Mouse (Mus musculus): ENCODE results near the gene Lrrc37a. TPM values are rescaled to one million over a fixed set of nuclear protein-coding genes. Genes with fewer than 3 reads are reported as not detected.
"Not testable (repeated sequence)": the region's sequence is repeated elsewhere in the genome, so short reads cannot be mapped to it uniquely, and the experiment has no call there.

Lrrc37a gene
- not detected in 2 replicates for polyA plus RNA-seq (2014; fragmentation: Nextera tagmentation; extraction: Ambion mirVana)

DNA sequence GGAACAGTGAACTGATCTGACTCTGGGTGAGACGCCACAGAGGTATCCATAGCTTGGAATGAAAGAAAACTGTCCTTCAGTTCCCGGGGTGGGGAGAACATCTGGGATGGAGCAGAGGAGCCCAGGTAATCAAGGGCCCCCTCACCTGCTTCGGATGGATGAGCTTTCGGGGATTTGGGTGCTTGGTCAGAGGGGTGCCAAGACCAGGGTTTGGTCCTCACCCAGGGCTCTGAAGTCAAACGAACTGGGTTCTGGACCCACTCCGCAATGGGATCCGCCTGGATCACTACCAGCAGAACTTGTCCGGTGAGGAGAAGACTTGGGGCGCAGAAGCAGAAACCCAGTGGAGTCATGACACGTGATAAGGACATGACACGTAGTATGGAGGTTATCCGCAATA lies at the start of gene Lrrc37a:
Gene Lrrc37a, minus strand, starts transcription at position 101 of the 400 bp plus-strand sequence.
- 93% methylated on average over 12 of the region's 12 CpGs for WGBS
- no peak for ATAC-seq (ENCODE audit: low FRiP score, low TSS enrichment)

DNA sequence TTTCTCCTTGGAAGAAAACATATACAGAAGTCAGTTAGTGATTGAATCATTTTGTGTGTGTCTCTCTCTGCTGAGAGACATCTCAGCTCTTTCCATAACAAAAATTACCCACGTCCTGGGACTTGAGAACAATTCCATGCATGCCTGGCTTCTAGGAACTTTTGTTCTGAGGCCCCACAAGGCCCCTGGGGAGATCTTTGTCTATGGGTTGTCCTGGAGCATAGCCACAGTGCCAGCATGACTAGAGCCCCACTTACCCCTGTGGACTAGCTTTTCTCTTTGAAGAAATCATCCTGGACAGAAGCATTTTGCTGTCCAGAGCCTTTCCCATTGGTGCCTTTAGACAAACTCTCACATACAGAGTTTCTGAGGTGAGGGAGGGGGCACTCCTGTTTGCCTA lies 30.6 kb upstream of the Lrrc37a start:
- WGBS, result 14% methylated on average over 1 of the region's 1 CpGs
- not testable (repeated sequence) for H3K36me3 ChIP-seq (ENCODE audit: control insufficient read depth, insufficient read depth, low read length); H3K9ac ChIP-seq (replicated peaks; ENCODE audit: low read length); H3K27ac ChIP-seq (replicated peaks; ENCODE audit: low read depth, low read length); DNase-seq; H3K4me2 ChIP-seq (ENCODE audit: low read length); H3K4me3 ChIP-seq (replicated peaks; ENCODE audit: low read depth, low read length); H3K4me1 ChIP-seq (ENCODE audit: control insufficient read depth, insufficient read depth, low read length); ATAC-seq (ENCODE audit: low FRiP score, low TSS enrichment); H3K27me3 ChIP-seq (ENCODE audit: control insufficient read depth, insufficient read depth, low read length); H3K9me3 ChIP-seq (ENCODE audit: control insufficient read depth, low read length)

More for the DNA sequence above, at the start of gene Lrrc37a:
- Histone ChIP-seq H3K9me3 (ENCODE audit: control insufficient read depth, low read length) (no peaks in the 10 kb centered on the region), H3K4me3 (replicated peaks; ENCODE audit: low read depth, low read length) (no peak within 1 kb of the TSS), H3K9ac (replicated peaks; ENCODE audit: low read length) (no peak within 1 kb of the TSS), H3K27ac (replicated peaks; ENCODE audit: low read depth, low read length) (no peak within 1 kb of the TSS), H3K27me3 (ENCODE audit: control insufficient read depth, insufficient read depth, low read length) (no peaks in the 10 kb centered on the region), H3K4me2 (ENCODE audit: low read length) (no peak within 1 kb of the TSS), H3K36me3 (ENCODE audit: control insufficient read depth, insufficient read depth, low read length) (no peaks in the 10 kb centered on the region), H3K4me1 (ENCODE audit: control insufficient read depth, insufficient read depth, low read length) (no peaks in the 10 kb centered on the region)
- no peak for DNase-seq

DNA sequence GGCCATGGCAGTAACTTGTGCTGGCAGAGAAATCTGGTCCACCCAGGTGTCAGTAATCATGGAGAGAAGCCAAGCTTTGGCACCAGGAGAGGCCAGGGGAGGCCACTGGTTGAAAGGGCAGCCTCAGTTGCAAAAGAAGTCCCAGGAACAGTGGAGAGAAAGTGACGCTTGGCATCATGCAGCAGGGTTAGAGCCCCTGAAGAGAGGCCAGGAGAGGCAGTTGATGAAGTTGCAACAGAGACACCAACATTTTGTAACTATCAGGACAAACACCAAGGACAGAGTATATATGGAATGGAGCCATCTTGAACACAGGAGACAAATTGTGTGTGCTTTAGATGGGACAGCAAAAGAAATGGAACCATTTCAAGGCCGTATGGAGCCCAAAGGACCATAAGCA lies 7.7 kb upstream of the Lrrc37a start:
- Histone ChIP-seq H3K27me3 (ENCODE audit: control insufficient read depth, insufficient read depth, low read length) (no peaks in the 10 kb centered on the region), H3K9ac (replicated peaks; ENCODE audit: low read length) (no peak overlapping the region), H3K4me2 (ENCODE audit: low read length) (no peak overlapping the region), H3K9me3 (ENCODE audit: control insufficient read depth, low read length) (no peaks in the 10 kb centered on the region; the same call in 1 of the 2 replicates), H3K4me1 (ENCODE audit: control insufficient read depth, insufficient read depth, low read length) (no peaks in the 10 kb centered on the region), H3K4me3 (replicated peaks; ENCODE audit: low read depth, low read length) (no peak overlapping the region), H3K27ac (replicated peaks; ENCODE audit: low read depth, low read length) (no peak overlapping the region), H3K36me3 (ENCODE audit: control insufficient read depth, insufficient read depth, low read length) (no peaks in the 10 kb centered on the region)
- DNase-seq (no peak), ATAC-seq (ENCODE audit: low FRiP score, low TSS enrichment) (no peak)
- WGBS, result 83% methylated on average over 2 of the region's 2 CpGs

DNA sequence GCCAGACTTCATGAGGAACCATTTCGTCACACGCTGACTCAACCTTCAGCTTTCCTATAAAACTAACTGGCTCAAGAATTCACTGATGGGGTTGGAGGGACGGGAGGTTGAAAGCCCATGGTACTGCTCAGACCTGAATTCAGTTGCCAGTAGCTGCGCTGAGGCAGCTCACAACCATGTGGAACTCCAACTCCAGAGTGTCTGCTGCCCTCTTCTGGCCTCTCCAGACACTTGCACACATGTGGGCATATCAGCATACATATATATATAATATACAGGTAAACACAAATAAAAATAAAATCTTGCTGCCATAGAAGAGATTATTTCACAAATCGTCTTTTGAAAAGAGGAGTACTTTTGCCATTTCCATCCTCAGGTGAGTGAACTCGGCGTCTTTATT lies 40.0 kb downstream of the Lrrc37a start:
- ATAC-seq (ENCODE audit: low FRiP score, low TSS enrichment) (no peak), DNase-seq (no peak)
- H3K4me2 ChIP-seq (ENCODE audit: low read length), result no peak overlapping the region
- 70% methylated on average over 7 of the region's 7 CpGs for WGBS
- H3K9ac ChIP-seq (replicated peaks; ENCODE audit: low read length), result no peak overlapping the region
- H3K36me3 ChIP-seq (ENCODE audit: control insufficient read depth, insufficient read depth, low read length), result no peaks in the 10 kb centered on the region
- H3K4me1 ChIP-seq (ENCODE audit: control insufficient read depth, insufficient read depth, low read length), result no peaks in the 10 kb centered on the region
- H3K27ac ChIP-seq (replicated peaks; ENCODE audit: low read depth, low read length), result no peak overlapping the region
- H3K4me3 ChIP-seq (replicated peaks; ENCODE audit: low read depth, low read length), result no peak overlapping the region
- no peaks in the 10 kb centered on the region for H3K27me3 ChIP-seq (ENCODE audit: control insufficient read depth, insufficient read depth, low read length)
- H3K9me3 ChIP-seq (ENCODE audit: control insufficient read depth, low read length), result no peaks in the 10 kb centered on the region

DNA sequence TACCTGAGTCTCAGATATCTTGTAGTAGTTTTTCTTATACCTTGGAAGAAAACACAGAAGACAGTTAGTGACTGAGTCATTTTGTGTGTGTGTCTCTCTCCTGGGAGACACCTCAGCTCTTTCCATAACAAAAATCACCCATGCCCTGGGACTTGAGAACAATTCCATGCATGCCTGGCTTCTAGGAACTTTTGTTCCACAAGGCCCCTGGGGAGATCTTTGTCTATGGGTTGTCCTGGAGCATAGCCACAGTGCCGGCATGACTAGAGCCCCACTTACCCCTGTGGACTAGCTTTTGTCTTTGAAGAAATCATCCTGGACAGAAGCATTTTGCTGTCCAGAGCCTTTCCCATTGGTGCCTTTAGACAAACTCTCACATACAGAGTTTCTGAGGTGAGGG lies 53.3 kb downstream of the Lrrc37a start:
- not testable (repeated sequence) for H3K9me3 ChIP-seq (ENCODE audit: control insufficient read depth, low read length); H3K4me3 ChIP-seq (replicated peaks; ENCODE audit: low read depth, low read length); H3K4me2 ChIP-seq (ENCODE audit: low read length); H3K9ac ChIP-seq (replicated peaks; ENCODE audit: low read length); H3K36me3 ChIP-seq (ENCODE audit: control insufficient read depth, insufficient read depth, low read length); DNase-seq; H3K4me1 ChIP-seq (ENCODE audit: control insufficient read depth, insufficient read depth, low read length); ATAC-seq (ENCODE audit: low FRiP score, low TSS enrichment); H3K27ac ChIP-seq (replicated peaks; ENCODE audit: low read depth, low read length); H3K27me3 ChIP-seq (ENCODE audit: control insufficient read depth, insufficient read depth, low read length)
- WGBS, result 37% methylated on average over 1 of the region's 1 CpGs

DNA sequence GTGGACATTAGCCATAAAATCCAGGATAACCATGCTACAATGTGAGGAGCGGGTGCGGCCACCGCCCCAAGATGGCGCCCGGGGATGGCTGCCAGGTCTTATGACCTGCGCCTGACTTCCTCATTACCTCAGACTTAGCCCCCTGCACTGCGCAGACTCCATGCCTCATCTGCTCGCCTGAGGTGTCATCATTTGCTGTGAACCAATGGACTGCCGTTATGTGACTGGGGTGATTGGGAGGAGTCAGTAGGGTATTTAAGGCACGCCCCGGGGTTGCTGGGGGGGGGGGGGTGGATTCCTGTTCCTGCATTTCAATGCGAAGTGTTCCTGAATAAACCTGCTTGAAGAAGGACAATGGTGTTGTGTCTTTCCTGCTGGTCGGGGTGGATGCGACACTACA lies 54.7 kb downstream of the Lrrc37a start:
- WGBS, result 89% methylated on average over 14 of the region's 14 CpGs
- not testable (repeated sequence) for H3K27me3 ChIP-seq (ENCODE audit: control insufficient read depth, insufficient read depth, low read length)

DNA sequence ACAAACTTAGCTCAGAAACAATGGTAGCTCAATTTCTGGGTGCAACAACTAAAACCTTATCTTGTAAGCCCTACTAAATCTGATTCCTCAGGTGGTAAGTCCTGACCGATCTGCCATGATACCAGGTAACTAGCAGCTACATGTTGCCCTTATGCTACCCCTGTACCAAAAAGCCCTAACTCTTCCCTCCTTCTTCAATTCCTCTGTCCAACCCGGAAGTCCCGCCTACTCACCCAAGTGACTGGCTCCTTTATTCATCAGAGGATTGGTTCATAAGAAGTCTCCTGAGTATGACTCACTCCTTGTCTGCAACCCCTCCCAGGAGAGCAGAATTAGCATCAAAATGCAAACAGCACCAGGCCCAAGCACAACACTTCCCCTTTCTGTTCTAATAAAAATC lies 60.7 kb downstream of the Lrrc37a start:
- ATAC-seq (ENCODE audit: low FRiP score, low TSS enrichment) (no peak), DNase-seq (no peak)
- Histone ChIP-seq H3K36me3 (ENCODE audit: control insufficient read depth, insufficient read depth, low read length) (no peaks in the 10 kb centered on the region), H3K4me3 (replicated peaks; ENCODE audit: low read depth, low read length) (no peak overlapping the region), H3K9ac (replicated peaks; ENCODE audit: low read length) (no peak overlapping the region), H3K9me3 (ENCODE audit: control insufficient read depth, low read length) (no peaks in the 10 kb centered on the region), H3K4me2 (ENCODE audit: low read length) (no peak overlapping the region), H3K27me3 (ENCODE audit: control insufficient read depth, insufficient read depth, low read length) (no peaks in the 10 kb centered on the region), H3K4me1 (ENCODE audit: control insufficient read depth, insufficient read depth, low read length) (no peaks in the 10 kb centered on the region), H3K27ac (replicated peaks; ENCODE audit: low read depth, low read length) (no peak overlapping the region)
- WGBS, result 94% methylated on average over 3 of the region's 3 CpGs

More for the DNA sequence above, 54.7 kb downstream of the Lrrc37a start:
- H3K36me3 ChIP-seq (ENCODE audit: control insufficient read depth, insufficient read depth, low read length); DNase-seq; H3K27ac ChIP-seq (replicated peaks; ENCODE audit: low read depth, low read length); H3K4me2 ChIP-seq (ENCODE audit: low read length); H3K4me1 ChIP-seq (ENCODE audit: control insufficient read depth, insufficient read depth, low read length); ATAC-seq (ENCODE audit: low FRiP score, low TSS enrichment); H3K4me3 ChIP-seq (replicated peaks; ENCODE audit: low read depth, low read length); H3K9me3 ChIP-seq (ENCODE audit: control insufficient read depth, low read length); H3K9ac ChIP-seq (replicated peaks; ENCODE audit: low read length): not testable (repeated sequence)

DNA sequence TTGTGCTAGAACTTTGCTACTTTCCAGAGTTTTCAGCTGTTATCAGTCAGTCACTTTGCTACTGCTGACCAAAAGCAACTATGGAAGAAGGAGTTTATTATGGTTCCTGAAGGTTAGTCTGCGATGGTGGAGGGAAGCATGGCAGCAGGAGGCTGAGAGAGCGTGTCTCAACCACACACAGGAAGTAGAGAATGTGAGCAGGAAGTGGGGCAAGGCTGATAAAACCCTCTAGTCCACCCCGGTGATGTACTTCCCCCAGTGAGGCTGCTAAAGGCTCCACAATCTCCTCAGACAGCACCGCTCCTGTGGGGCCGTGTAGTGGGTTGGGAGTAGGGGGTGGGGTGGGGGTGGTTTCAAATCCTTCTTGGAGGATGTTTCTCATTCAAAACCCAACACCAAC lies 68.1 kb downstream of the Lrrc37a start:
- H3K9ac ChIP-seq (replicated peaks; ENCODE audit: low read length), result no peak overlapping the region
- H3K4me3 ChIP-seq (replicated peaks; ENCODE audit: low read depth, low read length), result no peak overlapping the region
- no peak overlapping the region for H3K27ac ChIP-seq (replicated peaks; ENCODE audit: low read depth, low read length)
- ATAC-seq (ENCODE audit: low FRiP score, low TSS enrichment) (no peak), DNase-seq (no peak)
- H3K36me3 ChIP-seq (ENCODE audit: control insufficient read depth, insufficient read depth, low read length), result no peaks in the 10 kb centered on the region
- no peaks in the 10 kb centered on the region for H3K4me1 ChIP-seq (ENCODE audit: control insufficient read depth, insufficient read depth, low read length)
- H3K9me3 ChIP-seq (ENCODE audit: control insufficient read depth, low read length), result no peaks in the 10 kb centered on the region
- WGBS, result 95% methylated on average over 5 of the region's 5 CpGs
- no peaks in the 10 kb centered on the region for H3K27me3 ChIP-seq (ENCODE audit: control insufficient read depth, insufficient read depth, low read length)
- no peak overlapping the region for H3K4me2 ChIP-seq (ENCODE audit: low read length)

DNA sequence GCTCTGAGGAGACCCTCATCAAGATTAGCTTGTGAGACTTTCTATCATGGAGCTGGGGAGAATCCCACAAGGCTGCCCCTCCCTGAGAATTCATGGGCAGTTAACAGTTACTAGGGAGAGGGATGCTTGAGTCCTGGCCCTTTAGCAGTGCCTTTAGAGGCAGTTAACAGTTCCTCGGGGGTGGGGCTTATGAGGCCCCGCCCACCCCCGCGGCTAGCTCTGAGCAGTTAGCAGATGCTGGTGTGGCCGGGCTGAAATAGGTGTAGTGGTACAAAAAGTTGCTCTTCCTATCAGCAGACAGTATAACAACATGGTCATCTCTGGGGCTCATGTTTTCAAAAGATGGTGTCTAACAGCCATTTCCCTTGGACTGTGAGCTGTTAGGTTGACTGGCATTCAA lies 79.4 kb downstream of the Lrrc37a start:
- 32% methylated on average over 5 of the region's 5 CpGs for WGBS

More for the DNA sequence above, 79.4 kb downstream of the Lrrc37a start:
- H3K9ac ChIP-seq (replicated peaks; ENCODE audit: low read length), result no peak overlapping the region
- DNase-seq (no peak), ATAC-seq (ENCODE audit: low FRiP score, low TSS enrichment) (no peak)
- no peak overlapping the region for H3K4me3 ChIP-seq (replicated peaks; ENCODE audit: low read depth, low read length)
- H3K4me1 ChIP-seq (ENCODE audit: control insufficient read depth, insufficient read depth, low read length), result no peaks in the 10 kb centered on the region
- no peaks in the 10 kb centered on the region for H3K9me3 ChIP-seq (ENCODE audit: control insufficient read depth, low read length)
- no peak overlapping the region for H3K4me2 ChIP-seq (ENCODE audit: low read length)
- no peaks in the 10 kb centered on the region for H3K36me3 ChIP-seq (ENCODE audit: control insufficient read depth, insufficient read depth, low read length)
- H3K27me3 ChIP-seq (ENCODE audit: control insufficient read depth, insufficient read depth, low read length), result no peaks in the 10 kb centered on the region
- no peak overlapping the region for H3K27ac ChIP-seq (replicated peaks; ENCODE audit: low read depth, low read length)
